Mouse (Mus musculus) embryonic fibroblast, embryonic 13.5 days (primary cell): ENCODE data around the gene Arid4b.

Experiments
- CTCF ChIP-seq: IDR thresholded peaks from 2 replicates; pipeline ENCODE4 v1.5.1; 2011; ENCODE audit warnings: mild to moderate bottlenecking, control low read depth, low read length, moderate library complexity, borderline replicate concordance; ENCODE audit not compliant: insufficient read depth
- POLR2A ChIP-seq: IDR thresholded peaks from 2 replicates; pipeline ENCODE4 v1.6.1; 2011; ENCODE audit warnings: low read depth, mild to moderate bottlenecking, control low read depth, low read length, moderate library complexity

GRCm38 (mm10) chr13:14088669-14089068 is 25.6 kb downstream of the Arid4b start:
- TF ChIP-seq POLR2A (no peak), CTCF (no peak)
